Mouse (Mus musculus): ENCODE results near the gene Aqp3. TPM values are rescaled to one million over a fixed set of nuclear protein-coding genes. Genes with fewer than 3 reads are reported as not detected.

The Aqp3 gene
- polyA plus RNA-seq, 1 experiment = 0.05 TPM

DNA sequence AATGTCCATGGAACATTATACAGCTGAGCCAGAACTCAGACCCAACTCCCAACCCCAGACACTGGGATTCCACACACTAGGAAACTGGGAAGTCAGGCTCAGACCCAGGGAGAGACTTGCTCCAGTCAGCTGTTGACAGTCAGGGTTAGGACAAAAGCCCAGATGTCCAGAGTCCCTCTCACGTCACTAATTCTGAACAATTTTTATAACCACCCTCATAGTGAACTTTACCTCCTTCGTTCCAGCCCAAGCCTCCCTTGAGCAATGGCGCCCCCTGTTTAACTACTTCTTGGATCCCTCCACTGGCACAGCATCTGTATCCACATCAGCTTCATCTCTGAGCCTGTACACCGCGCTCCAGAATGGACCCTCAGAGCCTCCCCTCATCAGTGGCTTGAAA, 54.0 kb downstream of the Aqp3 start:
- WGBS = 74% methylated on average over 5 of the region's 5 CpGs
- no peaks in the 10 kb centered on the region for H3K4me1 ChIP-seq (ENCODE audit: control insufficient read depth, insufficient read depth, low read length)
- H3K27me3 ChIP-seq (ENCODE audit: control insufficient read depth, insufficient read depth, low read length) = no peaks in the 10 kb centered on the region
- TF ChIP-seq POLR2A (IDR thresholded peaks at IDR 0.05; ENCODE audit: borderline replicate concordance, insufficient read depth, low read length) = no peak
- no peak for TF ChIP-seq CTCF (IDR thresholded peaks at IDR 0.05; ENCODE audit: borderline replicate concordance, insufficient read depth, low read depth, low read length)
- H3K4me3 ChIP-seq (replicated peaks; ENCODE audit: insufficient read depth, low read depth, low read length) = no peak overlapping the region
- no peak for DNase-seq
- no peak overlapping the region for H3K27ac ChIP-seq (ENCODE audit: insufficient read depth, low read length)

- no peak overlapping the region for H3K27ac ChIP-seq (ENCODE audit: insufficient read depth, low read length)
- H3K4me1 ChIP-seq (ENCODE audit: control insufficient read depth, insufficient read depth, low read length) = no peaks in the 10 kb centered on the region
- 83% methylated on average over 12 of the region's 12 CpGs for WGBS
- H3K4me3 ChIP-seq (replicated peaks; ENCODE audit: insufficient read depth, low read depth, low read length) = no peak overlapping the region
- no peaks in the 10 kb centered on the region for H3K27me3 ChIP-seq (ENCODE audit: control insufficient read depth, insufficient read depth, low read length)
- no peak for TF ChIP-seq CTCF (IDR thresholded peaks at IDR 0.05; ENCODE audit: borderline replicate concordance, insufficient read depth, low read depth, low read length)
- TF ChIP-seq POLR2A (IDR thresholded peaks at IDR 0.05; ENCODE audit: borderline replicate concordance, insufficient read depth, low read length) = no peak
- DNase-seq = no peak
Observed at GRCm38 (mm10) chr4:41042880-41043279, 55.1 kb downstream of the Aqp3 start.

Other genes with a start within 250 kb of the Aqp3 start
- 3.2 and 3.5 TPM in 2 replicates for gene B4galt1, start 244.2 kb downstream of the Aqp3 start, polyA plus RNA-seq (2012; rRNA removed)
- 0.57 TPM in 1 of 2 replicates, not detected in the other for gene Spink4, start 178.1 kb downstream of the Aqp3 start, polyA plus RNA-seq (2012; rRNA removed)
- gene Bag1, start 149.9 kb downstream of the Aqp3 start, polyA plus RNA-seq (2012; rRNA removed) = 143 and 159 TPM in 2 replicates
- gene Chmp5, start 149.8 kb downstream of the Aqp3 start, polyA plus RNA-seq (2012; rRNA removed) = 118 and 125 TPM in 2 replicates
- 96.6 and 96.8 TPM in 2 replicates for gene Nfx1, start 127.3 kb downstream of the Aqp3 start, polyA plus RNA-seq (2012; rRNA removed)
- not detected in 2 replicates for gene Aqp7, start 50.0 kb downstream of the Aqp3 start, polyA plus RNA-seq (2012; rRNA removed)
- 61.2 and 63.6 TPM in 2 replicates for gene Nol6, start 26.3 kb upstream of the Aqp3 start, polyA plus RNA-seq (2012; rRNA removed)
- 109 and 135 TPM in 2 replicates for gene Ube2r2, start 37.6 kb upstream of the Aqp3 start, polyA plus RNA-seq (2012; rRNA removed)
- gene Ubap2, start 177.0 kb upstream of the Aqp3 start, polyA plus RNA-seq (2012; rRNA removed) = 27.4 and 30.8 TPM in 2 replicates
- 39.7 and 40.4 TPM in 2 replicates for gene Dcaf12, start 216.7 kb upstream of the Aqp3 start, polyA plus RNA-seq (2012; rRNA removed)

Measured in cerebellum, adult 2 months (tissue).